Mouse (Mus musculus): ENCODE measurements around the gene Adgrl1.
A peak's percentile ranks its signal among the peaks of the same experiment; 100 is the strongest.

Adgrl1 gene

DNA sequence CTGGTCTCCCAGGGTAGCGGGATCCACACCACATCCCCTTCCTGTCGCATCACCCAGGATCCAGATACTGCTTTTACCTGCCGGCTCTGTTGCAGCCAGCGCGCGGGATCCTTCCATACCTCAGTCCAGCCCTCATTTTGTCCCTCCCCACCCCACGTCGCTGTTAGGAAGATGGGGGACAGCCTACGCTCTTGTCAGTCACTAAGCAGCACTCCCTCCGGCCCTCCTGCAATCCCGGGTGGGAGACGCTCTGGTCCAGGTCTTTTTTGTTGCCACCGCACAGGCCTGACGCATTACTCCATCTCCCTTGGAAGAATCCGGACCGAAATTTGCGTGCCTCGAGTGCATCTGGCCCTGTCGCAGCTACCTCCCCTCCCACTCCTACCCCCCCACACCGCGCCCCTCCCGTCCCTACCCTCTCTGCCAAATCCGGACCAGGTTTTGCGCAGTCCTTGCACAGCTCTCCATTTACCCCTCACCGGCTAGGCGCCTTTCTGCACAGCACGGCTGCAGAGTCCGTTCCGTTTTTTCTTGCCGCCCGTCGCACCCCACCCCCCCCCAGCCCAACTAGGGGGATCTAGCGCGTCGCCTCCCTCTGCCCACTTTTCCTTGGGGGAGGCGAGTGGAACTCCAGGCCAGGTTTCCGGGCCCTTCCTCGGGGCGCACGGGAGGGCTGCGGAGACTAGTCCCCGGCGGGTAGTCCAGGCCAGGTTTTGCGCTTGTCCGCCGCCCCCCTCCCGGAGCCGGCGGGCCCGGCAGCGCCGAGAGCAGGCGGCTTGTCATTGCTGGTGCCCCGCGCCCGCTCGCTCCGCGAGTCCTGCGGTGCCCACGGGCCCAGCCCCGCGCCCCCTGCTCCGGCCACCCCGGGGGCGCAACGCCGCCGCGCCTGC lies at the start of gene Adgrl1:
Gene Adgrl1, plus strand, starts transcription at position 743 of the 890 bp plus-strand sequence.
- peak; percentile 95 for DNase-seq (ENCODE audit: low read depth, low spot score)

DNA sequence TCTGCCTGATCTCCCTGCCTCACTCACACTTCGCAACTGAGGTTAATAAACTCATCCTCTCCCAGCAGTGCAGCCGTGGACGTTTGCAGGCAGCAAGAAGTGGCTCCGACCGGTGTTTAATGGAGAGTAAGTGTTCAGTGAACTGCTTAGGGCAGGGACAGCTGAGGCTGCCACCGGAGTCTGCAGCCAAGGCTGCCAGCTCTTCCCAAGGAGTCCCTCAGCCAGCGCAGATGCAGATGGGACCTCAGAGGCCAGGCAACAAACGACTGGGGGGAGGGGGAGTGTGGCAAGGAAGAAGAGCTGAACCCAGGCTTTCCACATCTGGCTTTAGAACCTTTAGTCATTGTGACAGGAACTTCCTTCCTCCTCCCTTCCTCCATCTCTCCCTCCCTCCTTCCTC lies 47.6 kb upstream of the Adgrl1 start:
- no peak for DNase-seq (ENCODE audit: low read depth, low spot score)

- DNase-seq (ENCODE audit: low read depth, low spot score) = no peak
These were observed 46.4 kb upstream of the Adgrl1 start for GRCm38 (mm10) chr8:83853323-83854050.

DNA sequence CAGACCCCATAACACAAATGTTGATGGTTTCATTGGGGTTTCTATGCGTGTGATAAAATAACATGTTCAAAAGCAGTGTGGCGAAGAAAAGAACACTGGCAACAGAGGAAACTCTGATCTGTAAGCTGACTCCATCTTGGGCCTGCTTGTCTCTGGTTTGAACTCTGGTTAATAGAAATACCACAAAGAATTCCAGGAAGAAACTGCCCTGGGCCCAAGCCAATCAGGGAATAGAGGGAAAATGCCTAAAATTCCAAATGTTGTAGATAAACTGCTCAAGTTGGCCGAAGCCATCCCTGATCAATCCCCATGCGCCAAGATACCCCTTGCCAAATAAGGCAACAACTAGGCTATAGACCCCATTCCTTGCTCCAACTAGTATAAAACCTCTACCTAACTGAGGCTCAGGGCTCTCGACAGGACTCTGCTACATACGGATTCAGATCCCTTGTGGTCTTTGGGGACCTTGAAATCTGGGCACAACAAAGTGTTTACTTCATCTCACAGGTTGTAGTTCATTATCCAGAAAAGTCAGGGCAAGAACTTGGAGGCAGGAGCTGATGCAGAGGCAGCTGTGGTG lies 43.3 kb upstream of the Adgrl1 start:
- no peak for DNase-seq (ENCODE audit: low read depth, low spot score)

- DNase-seq (ENCODE audit: low read depth, low spot score) = no peak
These were observed 37.3 kb upstream of the Adgrl1 start for GRCm38 (mm10) chr8:83862439-83863268.

- peak; percentile 74 for DNase-seq (ENCODE audit: low read depth, low spot score)
These were observed 24.8 kb upstream of the Adgrl1 start for GRCm38 (mm10) chr8:83874881-83875655.

- no peak for DNase-seq (ENCODE audit: low read depth, low spot score)
These were observed 24.3 kb upstream of the Adgrl1 start for GRCm38 (mm10) chr8:83875656-83876040.

DNA sequence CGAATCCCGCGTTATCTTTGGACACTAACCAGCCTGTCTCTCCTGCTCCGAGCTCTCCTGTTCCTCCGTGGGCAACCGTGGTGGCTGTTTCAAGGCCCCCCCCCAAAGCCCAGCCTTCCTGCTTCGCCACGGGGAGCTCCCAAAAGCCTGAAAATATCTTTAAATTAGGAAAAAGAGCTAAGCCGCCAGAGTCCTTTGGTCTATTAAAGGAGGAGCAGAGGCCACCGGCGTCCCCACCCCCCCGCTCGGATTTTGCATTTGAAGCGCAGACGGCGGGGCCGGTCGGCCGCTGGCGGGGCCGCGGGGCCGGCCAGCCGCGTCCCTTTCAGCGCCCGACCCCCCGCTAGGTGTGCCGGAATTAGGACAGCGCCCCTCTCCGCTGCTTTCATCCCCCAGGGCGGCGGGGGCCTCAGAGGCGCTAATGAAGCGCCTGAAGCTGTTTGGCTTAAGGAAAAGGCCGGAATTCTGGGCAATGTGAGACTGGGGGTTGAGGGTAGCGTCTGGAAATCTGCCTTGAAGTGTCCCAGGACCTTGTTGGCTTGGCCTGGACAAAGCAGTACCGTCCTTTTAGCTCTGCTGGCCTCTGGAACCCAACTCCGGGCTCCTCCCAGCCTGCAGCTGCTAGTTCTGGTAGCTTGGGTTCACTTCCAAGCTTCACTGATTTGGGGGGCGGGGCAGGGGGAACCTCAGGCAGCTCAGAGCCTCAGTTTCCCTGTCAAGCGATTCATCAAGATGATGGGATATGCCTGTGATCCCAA lies 23.6 kb upstream of the Adgrl1 start:
- DNase-seq (ENCODE audit: low read depth, low spot score) = no peak

GRCm38 (mm10) chr8:83876838-83877223 lies 23.1 kb upstream of the Adgrl1 start:
- DNase-seq (ENCODE audit: low read depth, low spot score) = no peak

DNA sequence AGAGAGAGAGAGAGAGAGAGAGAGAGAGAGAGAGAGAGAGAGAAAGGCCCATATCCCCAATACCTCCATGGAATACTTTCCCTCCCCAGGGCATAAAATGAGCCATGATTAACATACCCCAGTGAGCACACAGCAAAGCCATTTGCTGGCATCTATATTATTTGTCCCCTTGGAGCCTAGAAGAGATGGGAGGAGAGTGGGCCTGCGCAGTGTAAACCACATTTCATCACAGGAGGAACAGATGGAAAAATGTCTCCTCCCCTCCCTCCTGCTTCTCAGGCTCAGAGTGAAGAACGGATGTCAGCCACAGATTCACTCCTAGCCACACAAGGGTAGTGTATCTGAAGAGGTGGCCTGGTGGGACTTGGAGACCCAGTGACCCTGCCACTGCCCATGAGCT lies 11.5 kb upstream of the Adgrl1 start:
- DNase-seq (ENCODE audit: low read depth, low spot score) = no peak

DNA sequence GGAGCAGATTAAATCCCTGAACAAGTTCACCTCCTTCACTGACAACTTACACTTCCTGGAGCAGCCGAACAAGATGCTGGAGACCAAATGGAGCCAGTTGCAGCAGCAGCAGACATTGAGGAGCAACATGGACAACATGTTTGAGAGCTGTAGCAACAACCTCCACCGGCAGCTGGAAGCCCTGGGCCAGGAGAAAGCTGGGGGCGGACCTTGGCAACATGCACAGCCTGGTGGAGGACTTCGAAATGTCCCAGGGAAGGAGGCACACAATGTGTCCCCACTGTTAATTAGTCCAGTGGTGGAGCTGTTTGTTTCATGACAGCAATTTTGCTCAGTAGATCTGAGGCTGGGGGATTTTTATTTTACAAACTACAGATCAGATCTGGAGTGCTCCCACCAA lies 7.8 kb upstream of the Adgrl1 start:
- no peak for DNase-seq (ENCODE audit: low read depth, low spot score)

GRCm38 (mm10) chr8:83893915-83894314 lies 6.0 kb upstream of the Adgrl1 start:
- DNase-seq (ENCODE audit: low read depth, low spot score) = no peak

GRCm38 (mm10) chr8:83895894-83896293 lies 4.0 kb upstream of the Adgrl1 start:
- no peak for DNase-seq (ENCODE audit: low read depth, low spot score)

GRCm38 (mm10) chr8:83896461-83896860 lies 3.4 kb upstream of the Adgrl1 start:
- DNase-seq (ENCODE audit: low read depth, low spot score) = no peak

GRCm38 (mm10) chr8:83897211-83897610 lies 2.7 kb upstream of the Adgrl1 start:
- DNase-seq (ENCODE audit: low read depth, low spot score) = no peak

DNA sequence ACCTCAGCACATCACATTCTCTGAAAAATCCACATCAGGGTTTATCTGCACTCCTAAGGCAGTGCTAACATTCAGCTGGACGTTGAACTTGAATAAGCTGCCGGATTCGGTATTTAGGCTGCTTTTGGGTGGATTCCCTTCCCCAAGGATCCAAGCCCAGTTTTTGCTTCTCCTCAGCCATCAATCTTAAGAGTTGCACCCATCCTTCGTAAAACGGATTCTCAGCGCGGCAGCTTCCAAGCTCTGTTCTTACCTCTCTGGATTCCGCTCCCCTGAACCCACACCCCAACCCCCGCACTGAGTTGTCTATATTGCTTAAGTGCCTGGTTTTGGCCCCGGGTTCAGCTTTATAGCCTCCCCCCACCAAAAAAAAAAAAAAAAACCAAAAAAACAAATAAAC lies 1.4 kb upstream of the Adgrl1 start:
- DNase-seq (ENCODE audit: low read depth, low spot score) = no peak

DNA sequence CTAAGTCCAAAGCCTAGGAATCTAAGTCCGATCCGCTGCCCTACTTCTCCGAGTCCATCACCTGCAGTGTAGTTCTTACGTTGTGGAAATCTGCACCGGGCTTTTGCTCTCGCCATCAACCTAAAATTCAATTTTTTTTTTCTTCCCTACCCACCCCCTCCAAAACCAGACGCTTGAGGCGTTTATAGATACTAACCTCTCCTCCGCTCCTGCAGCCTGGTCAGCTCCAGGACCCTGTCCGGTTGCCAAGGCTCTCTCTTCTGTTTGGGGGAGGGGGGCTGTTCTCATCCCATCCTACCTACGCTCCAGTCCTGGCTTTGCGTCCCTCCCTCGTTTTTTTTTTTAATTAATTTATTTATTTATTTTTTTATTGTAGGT lies 931 bp upstream of the Adgrl1 start:
- peak; percentile 87 for DNase-seq (ENCODE audit: low read depth, low spot score)

DNA sequence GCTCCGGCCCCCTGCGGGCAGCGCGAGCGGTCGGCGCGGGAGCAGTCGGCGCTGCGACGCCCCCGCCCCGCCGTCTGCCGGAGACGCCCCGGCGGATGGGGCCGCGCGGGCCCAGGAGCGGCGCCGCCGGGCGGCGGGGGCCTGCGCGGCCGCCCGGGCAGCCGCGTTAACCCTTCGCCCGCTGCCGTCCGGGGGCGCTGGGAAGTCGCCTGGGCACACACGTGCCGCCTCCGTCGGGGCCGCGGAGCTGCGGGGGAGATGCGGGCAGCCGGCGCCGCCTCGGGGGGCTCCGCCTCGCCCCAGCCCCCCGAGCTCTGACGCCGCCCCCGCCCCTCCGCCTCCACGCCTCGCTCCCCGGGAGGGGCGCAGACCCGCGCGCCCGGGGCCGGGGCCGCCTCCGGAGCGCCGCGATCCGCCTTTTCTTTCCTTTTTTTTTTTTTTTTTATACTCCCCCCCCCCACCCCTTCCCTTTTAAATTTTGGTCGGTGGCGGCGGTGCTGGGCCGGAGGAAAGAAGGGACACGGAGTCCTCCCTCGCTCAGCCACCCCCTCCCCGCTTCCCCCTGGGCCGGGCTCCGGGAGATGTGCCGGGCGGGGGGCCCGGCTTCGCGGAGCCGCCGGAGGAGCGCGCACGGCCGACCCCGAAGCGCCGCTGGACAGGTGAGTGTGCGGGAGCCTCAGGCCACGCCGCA lies 506 bp downstream of the Adgrl1 start:
- DNase-seq (ENCODE audit: low read depth, low spot score) = no peak

- DNase-seq (ENCODE audit: low read depth, low spot score) = no peak
These were observed 1.0 kb downstream of the Adgrl1 start for GRCm38 (mm10) chr8:83900957-83901270.
